Mouse (Mus musculus) 3134 (cell line): ENCODE results near the gene Med7.

Experiments
- DNase-seq: peaks from one replicate; pipeline ENCODE4 v3.0.0-alpha.2; 2011; ENCODE audit warnings: low spot score; ENCODE audit not compliant: insufficient read length; ENCODE audit errors: extremely low read depth

Gene Med7

DNA sequence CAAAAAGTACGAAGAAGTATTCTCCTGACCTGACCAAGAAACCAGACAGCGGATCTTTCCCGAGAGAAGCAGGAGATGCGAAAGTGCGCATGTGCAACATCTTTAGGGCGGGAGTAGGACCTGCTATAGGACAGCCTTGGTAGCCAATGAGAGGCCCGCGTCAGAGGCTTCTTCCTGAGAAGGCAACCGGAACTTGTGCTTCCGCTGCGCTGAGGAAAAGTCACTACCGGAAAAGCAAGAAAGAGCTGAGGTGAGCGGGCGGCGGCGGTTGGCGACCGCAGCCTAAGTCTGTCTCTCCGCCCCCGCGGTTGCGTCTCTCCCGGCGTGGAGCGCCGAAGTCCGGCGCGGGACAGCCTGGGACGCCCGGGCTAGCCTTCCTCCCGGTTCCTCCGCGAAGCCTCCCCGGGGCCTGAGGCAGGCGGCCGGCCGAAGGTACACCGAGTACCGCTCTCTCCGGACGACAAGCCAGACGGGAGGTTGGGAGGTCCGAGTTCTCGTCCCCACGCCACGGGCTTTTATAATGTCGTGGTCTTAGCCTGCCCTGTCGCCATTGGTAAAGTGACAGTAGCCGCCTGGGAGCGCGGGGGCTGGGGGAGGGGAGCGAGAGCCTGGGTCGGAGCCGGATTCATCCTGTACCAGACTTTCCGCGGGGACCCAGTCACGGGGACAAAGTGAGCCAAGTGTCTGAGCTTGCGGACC is at the start of gene Med7:
Med7 (plus strand) TSS at position 166 of the 699 bp plus-strand sequence.
- peak; percentile 90 for DNase-seq

DNA sequence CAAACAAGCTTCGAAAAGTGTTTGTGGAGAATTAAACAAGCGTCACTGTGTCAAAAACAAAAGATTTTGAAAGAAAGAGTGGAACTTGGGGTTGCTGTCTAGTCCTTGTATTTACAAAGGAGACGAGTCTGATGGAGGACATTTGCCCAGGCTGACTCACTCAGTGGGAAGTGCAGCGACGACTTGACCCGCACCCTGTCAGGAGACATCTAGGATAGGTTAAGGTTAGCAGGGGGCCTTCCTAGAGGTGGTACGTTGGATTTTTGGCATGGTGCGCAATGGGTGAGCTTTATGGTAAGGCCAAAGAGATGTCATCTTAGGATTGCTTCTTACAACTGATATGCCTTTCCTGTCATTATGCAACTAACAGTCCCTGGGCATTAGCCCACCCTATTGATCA is 49.7 kb upstream of the Med7 start:
- DNase-seq, result no peak

DNA sequence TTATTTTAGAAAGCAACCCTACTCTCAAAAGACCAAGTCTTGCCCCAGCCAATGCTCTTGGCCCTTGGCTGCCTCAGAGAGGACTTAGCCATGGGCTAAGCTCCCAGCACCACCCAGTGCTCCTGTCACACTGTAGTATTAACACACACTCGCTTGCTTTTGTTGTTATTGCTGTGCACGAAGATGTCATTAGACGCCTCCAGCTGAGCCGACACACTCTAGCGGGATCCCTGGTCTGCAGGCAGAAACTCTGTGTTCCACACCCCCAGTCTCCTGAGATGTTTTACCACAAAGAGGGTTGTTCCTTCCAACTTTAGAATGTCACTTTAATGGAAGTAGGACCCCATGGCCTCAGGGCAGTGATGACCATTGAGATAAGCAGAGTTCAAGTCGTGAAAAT is 48.3 kb upstream of the Med7 start:
- DNase-seq, result no peak

DNA sequence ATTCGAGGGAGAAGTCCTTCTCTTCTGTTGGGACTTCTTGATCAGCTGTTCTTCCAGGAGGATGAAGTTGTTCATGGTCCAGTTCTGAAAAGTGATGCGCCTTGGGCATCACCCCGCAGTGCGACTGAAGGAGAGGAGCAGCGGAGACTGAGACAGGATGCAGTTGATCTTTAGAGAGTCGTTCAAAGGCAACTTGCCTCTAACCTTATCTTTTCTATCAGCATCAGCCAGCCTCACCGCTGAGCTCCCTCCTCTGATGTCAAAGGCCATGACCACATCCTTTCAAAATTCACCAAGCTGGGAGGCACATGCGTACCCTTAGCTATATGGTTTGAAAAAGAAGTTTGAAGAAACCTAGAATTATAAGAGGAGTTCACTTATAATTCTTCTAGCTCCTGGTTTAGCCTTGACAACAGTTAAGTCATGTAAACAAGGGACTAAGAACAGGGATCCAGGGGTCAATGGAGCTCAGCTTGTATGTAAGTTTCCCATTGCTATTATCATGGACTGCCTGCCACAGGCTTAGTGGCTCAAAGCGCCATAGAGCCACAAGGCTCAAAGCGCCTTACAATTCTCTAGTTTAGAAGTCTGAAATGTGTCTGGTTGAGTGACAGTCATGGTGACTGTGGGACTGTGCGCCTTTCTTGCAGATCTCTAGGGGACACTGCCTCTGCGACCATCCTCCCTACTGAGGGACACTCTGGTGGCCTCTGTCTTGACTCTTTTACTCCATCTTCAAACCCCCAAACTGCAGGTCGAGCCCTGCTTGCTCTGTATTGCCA is 47.2 kb upstream of the Med7 start, which contains the start of gene Itk:
Itk (minus strand) TSS at position 180 of the 782 bp plus-strand sequence.
- DNase-seq, result no peak

DNA sequence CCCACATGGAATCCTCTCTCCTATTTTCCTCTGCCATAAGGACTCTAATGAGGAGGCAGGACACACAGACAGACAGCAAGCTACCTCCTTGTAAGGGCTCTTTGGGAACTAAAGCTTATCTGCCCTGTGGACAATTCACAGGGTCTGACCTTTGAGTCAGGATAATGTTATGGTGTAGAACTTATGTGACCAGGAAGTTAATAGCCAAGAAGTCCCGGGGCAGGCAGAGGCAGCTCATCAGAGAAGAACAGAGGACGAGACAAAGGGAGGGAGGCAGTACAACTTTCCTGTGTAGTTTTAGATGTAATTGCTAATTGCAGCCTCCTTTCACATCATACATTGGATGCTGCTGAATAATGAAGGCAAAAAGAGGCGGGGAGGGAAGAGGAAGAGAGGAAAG is 46.1 kb upstream of the Med7 start:
- DNase-seq, result no peak

DNA sequence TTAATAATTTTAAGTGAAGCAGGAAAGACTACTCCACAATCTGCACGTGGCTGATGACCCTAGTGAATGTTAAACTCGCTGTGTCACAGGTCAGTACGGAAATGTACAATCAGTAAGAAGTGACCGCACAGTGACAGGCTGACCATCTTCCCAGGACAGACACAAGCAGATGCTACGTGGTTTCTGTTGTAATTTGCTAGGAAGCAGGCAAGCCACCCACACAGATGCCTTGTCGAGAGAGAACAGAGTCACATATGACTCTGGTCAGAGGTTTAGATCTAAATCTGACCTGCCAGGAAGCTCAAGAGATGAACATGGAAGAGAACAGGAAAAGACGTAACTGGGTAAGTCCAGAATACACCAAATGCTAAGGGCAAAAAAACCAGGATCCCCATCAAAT is 43.8 kb upstream of the Med7 start:
- no peak for DNase-seq

DNA sequence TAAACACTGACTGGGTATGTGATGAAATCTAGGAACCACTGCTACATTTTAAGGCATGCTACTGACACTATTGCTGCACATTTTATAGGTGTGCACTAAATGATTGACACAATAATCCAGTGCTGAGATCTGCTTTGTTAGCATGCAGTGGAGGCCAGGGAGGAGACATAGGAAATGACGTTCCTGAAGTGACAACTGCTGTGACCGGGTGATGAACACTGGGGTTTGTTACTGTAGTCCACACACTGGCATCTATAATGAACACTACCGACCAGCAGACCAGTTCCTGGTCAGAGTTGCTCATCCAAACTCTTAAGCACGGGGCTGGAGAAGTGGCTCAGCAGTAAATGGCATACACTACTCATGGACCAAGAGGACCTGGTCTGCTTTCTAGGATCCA is 43.3 kb upstream of the Med7 start:
- DNase-seq, result no peak

DNA sequence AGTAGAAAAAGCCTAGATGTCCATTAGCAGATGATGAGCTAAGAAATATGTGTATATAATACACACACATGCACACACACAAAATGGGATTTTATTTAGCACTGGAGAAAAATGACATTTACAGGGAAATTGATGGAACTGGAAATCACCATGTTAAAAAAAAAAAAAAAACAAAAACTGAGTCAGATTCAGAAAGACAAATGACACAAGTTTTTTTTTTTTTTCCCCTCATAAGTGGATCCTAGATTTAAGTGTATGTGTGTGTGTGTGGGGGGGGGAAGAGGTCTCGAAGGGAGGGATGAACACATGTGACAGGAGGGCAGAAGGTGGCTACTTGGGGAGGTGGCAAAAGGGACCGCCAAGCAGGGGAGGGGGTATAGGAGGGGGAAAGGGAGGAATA is 41.6 kb upstream of the Med7 start:
- no peak for DNase-seq

DNA sequence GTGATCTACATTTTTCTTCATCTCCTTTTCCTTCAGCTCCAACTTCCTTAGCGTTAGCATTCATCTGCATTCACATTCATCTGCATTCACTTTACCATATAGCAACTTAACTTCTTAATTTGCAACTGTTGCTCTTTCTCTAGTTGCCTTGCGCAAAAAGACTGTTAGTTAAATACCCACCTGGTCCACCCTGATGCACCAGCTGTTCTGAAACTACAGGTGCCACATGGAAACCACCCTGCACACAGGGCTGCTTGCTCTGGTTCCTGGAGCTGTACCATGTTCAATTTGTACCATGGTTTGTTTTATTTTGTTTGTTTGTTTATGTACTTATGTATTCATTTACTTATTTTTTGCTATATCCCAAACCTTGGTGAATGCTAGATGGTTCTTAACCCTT is 41.0 kb upstream of the Med7 start:
- DNase-seq, result no peak

DNA sequence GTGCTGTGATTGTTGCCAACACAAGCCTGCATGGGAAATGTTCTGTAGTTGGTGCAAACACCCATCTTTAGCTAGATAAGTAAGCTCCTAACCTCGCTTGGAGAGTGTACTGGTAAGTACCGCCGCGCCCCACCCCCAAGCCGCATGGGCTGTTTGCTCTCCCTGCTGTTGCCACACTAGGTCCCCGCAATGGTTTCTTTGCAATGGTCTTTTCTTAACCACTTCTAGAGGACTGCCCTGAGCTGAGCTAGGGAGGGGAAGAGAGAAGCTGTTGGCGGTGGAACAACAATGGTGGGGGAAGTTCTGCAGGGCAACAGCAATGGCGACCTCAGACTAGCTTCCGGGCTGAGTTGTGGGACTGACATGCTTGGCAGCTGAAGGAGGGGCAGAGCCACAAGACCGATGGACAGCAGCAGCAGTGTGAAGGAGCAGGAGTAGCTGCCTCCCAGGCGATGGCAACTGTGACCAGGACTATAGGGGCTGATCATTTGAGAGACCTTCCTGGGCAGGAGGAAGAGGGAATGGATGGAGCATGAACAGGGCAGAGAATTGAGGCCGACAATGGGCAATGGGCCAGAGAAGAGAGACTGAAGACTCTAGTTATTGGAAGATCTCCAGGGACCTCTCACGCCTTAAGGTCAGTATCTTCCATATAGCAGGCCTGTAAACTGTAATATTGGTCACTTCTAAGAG is 40.4 kb upstream of the Med7 start, which contains the start of gene Fam71b:
Fam71b (plus strand) TSS at position 393 of the 693 bp plus-strand sequence.
- no peak for DNase-seq

DNA sequence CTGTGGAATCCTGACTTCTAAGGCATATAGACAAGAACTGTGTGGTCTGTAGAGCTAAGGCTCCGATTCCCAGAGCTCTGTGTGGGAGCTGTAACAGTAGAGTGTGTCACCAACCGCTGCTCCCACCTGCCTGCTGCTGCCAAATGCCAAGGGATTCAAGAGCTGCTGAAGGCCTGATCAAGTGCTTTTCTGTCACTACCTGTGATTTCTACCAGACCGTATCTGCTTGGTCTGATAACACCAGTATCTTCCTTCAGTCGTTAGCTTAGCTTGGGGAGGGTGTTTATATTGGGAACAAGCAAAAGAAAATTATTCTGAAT is 39.9 kb upstream of the Med7 start:
- DNase-seq, result no peak

DNA sequence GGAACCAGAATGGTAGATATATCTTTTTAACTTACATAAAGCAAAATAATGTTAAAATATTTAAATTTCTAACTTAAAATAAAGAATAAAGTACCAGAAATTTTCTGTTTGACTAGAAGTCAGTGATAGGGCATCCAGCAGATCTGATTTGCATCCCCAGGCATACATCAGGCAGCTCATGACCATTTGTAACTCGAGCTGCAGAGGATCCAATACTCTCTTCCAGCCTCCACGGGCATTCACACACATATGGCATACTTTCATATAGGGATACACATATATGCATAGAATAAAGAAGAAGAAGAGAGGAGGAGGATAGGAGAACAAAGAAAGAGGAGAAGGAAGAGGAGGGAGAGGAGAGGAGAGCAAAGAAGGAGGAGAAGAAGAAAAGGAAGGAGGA is 38.8 kb upstream of the Med7 start:
- no peak for DNase-seq

DNA sequence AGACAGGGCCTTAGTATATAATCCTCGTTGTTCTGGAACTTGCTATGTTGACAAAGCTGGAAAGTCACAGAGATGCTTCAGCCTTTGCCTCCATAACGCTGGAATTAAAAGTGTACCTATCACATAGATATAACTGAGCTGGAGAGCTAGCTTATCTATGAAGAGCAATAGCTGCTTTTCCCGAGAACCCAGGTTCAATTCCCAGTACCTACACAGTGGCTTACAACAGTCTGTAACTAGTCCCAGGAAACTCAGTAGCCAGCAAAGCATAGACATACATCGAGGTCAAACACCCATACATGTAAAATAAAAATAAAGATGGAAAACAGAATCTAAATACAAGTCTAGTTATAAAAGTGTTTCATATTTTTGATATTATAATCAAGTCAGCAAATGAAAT is 38.3 kb upstream of the Med7 start:
- no peak for DNase-seq

DNA sequence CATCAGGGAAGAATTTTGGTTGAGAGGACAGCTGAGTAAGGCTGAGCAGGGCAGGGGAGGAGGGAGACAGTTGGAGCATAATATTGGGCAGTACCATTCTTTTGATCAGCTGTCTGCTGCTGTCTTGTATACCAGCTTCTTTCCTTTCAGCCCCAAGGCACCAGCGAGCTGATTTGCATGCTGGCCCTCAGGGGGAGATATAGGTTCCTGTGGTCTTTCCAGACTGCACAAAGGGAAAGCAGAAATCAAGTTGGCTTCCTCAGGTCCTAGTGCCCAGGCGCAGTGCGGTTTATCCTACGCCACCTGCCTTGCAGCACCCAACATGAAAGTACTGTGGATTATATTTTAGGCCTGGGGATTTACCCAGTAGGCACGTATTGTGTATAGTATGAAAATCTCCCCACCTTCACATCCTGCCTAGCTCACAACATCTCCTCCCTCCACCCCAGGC is 37.8 kb upstream of the Med7 start:
- no peak for DNase-seq

DNA sequence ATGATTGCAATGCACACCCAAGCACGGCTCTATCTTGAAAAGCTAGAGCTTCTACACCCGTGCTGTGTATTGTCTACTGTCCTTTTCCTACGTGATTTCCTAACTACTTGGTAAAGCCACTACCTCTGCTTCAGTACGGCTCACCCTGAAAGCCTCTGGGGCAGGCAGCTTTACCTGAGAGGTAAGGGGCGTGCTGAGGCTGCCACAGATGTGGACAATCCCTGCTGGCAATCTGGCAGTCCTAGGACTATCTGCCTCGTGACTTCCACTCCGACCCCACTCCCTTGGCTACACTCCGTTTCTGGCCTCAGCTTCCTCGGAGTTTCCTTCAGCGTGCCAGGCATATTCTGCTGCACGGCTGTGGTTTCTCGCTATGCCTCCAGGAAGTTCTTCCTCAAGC is 35.2 kb upstream of the Med7 start:
- no peak for DNase-seq

DNA sequence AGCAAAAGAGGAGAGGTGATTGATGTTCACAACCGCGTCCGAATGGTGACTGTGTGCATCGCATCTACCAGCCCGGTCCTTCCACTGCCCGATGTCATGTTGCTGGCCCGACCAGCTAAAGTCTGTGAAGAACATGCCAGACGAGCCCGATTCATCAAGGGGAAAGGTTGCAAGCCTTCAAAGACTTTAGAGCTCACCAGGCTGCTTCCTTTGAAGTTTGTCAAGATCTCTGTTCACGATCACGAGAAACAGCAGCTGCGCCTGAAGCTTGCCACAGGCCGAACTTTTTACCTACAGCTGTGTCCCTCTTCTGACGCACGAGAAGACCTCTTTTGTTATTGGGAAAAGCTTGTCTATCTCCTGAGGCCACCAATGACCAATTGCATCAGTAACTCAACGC is 31.7 kb upstream of the Med7 start:
- no peak for DNase-seq

DNA sequence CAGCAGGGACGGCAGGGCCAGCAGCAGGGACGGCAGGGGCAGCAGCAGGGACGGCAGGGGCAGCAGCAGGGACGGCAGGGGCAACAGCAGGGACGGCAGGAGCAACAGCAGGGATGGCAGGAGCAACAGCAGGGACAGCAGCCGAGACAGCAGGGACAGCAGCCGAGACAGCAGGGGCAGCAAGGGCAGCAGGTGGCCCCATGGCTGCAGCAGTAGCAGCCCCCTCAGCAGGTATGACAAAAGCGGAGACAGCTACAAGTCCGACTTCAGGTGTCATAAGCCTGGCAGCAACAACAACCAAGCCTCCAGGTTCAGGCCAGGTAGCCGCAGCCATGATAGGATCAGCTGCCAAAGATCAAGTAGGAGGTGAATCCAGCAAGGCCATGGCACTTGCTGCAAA is 30.0 kb upstream of the Med7 start:
- DNase-seq, result no peak

DNA sequence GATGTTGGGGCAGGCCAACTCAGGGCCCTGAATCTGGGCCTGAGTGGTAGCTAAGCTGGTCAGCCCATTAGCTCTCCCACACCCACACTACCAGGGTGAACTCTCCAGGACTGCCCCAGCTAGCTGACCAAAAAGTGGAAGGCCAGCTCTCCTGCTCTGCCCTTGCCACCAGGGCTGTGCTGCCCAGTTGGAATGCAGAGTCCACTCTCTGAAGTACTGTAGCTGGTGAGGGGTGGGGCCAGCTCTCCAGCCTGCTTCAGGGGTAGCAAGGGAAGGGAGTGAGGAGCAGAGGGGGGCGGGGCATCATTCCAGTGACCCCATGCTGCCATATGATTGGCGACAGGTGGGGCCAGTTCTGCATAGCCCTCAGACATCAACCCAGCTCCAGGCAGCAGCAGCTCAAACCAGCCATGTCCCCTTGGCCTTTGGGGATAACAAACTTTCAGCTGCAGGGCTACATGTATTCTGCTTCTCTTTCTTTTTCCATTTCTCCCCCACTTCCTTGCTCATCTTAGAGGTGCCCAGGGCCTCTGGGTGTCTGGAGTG is 26.6 kb upstream of the Med7 start:
- DNase-seq, result no peak

DNA sequence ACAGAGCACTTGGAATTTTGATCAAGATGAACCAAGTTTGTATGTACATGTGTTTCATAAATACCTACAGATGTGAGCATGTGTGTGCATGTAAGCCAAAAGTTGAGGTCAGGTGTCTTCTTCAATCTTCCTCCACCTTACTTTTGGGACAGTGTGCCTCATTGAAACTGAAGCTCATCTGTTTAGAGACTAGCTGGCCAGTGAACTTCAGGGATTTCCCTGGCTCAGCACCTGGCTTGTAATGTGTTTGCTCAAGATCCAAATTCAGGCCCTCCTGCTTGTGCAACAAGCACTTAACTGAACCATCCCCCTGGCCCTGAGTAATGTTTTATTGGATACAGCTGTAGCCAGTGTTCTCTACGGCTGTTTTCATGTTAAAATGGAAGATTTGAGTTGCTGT is 18.3 kb upstream of the Med7 start:
- no peak for DNase-seq

DNA sequence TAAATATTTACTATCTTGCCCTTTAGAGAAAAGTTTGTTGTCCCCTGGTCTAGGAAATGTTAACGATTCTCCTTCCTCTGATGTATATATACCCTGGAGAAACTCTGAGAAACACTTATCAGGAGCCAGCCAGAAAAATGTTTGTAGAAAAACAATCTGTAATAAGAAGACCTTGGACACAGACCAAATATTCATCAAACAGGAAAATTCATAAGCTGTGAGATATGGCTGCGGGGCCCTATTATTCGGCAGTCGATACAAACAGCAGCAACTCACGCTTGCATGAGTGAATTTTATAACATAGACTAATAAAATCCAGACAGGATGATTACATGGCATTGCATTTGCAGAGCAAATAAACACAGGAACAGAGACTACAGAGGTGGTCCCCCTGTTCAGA is 17.9 kb upstream of the Med7 start:
- DNase-seq, result no peak

DNA sequence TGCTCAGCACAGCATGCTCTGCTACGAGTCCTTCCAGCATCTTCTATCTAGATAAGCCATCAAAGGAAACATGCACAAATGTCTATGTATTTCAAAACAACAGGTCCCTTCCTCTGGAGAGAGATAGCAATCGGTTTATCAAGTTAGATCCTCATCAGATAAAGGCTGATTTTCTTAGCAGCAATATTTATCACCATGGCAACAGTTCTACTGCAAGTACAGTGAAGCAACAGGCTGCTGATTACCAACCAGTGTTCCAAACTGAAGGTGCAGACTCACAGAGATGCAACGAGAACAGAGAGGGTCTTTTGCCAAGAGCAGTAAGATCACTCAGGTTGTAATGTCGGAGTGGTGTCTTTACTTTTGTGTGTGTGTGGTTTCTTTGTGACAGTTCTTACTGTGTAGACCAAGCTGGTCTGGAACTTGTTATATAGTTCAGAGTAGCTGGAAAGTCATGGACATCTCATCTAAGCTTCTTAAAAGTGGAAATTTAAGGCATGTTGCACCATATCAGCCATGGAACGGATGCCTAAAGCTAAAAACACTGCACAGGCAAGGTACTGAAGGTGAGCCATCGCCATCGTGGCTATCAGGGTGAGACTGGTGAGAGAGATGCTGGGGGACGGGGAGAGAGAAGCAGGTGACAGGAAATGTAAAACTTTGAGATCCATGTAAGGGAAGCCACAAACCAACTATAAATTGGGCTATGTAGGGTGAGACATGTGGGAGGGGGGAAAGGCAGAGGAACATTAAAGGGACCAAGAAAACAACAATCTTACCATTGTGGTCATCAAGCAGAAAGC is 15.4 kb upstream of the Med7 start:
- DNase-seq, result no peak
